Mouse (Mus musculus): ENCODE measurements around the gene Ksr1.

DNA sequence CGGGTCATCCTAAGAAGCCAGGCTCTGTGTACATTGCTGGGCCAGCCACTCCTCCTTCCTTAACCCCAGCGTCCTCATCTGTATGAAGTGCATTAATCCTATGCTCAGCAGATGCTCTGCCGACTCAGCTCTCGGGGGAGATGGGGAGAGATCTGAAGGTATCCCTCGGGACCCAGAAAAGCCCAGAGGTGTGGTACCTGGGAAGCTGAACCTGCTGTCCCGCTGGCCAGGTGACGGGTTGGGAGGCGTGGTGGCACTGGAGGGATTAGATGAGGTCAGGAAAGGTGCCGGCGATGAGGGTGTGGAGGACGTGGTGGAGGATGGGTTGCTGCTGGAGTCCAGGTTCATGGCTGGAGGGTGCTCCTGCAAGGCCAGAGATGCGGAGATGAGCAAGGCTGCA is 113.2 kb downstream of the Ksr1 start:
- TF ChIP-seq POLR2A (IDR thresholded peaks at IDR 0.05; ENCODE audit: insufficient read depth, low read depth, low read length), result no peak
- no peak for TF ChIP-seq CTCF (IDR thresholded peaks at IDR 0.05)

All from heart, adult 2 months (tissue).